Mouse (Mus musculus): ENCODE results near the gene Hlx.

DNA sequence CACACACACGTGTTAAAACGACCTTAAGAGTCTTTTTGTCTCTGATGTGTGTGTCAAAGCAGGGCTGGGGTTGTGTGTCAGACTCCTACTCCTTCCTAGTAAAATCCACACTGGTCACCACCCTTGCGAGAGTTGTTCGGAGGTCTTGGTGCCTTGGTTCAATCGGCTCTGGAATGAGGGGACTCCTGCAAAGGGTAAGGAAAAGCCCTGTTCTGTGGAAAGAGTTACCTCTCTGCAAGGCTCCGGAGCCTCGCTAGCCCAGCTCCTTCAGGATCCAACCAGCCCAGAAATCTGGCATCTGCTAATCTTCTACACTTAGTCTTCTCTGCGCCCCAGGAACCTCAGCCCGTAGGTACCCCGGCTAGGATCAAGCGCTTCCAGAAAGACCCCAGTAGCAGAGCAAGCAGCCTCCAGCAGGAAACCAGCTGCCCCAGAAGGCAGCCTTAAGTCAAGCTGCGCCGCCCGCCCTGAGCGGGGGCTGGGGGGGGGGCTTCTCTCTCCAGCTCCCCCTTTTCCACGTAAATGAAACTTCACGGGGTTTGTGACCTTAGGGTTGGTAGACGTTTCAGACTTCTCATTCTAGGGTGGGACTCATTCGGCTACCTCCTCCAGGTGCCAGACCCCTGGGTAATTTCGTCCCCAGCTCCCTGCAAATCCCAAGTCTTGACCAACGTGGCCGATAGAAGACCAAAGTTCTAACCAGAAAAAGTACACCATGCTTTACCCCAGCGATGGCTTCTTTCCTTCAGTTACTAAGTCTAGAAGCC lies 7.7 kb downstream of the Hlx start:
- TF ChIP-seq USF1 (IDR thresholded peaks at IDR 0.05; ENCODE audit: low read depth): no peak
- no peak for TF ChIP-seq MYOG (IDR thresholded peaks at IDR 0.05; ENCODE audit: control insufficient read depth, extremely low read depth, insufficient read length)
- TF ChIP-seq MAX (IDR thresholded peaks at IDR 0.05): no peak
- no peak for TF ChIP-seq CTCF (IDR thresholded peaks at IDR 0.05; ENCODE audit: control insufficient read depth, insufficient read depth, insufficient read length)
- TF ChIP-seq CEBPB (IDR thresholded peaks at IDR 0.05; ENCODE audit: low read depth): no peak
- TF ChIP-seq MYOD1 (IDR thresholded peaks at IDR 0.05; ENCODE audit: control insufficient read depth, insufficient read length, low read depth): no peak
- TF ChIP-seq FOSL1 (IDR thresholded peaks at IDR 0.05; ENCODE audit: insufficient read depth, low read length, poor library complexity, severe bottlenecking): no peak
